Mouse (Mus musculus): Measurements from ENCODE around the gene Uqcrh. TPM values are rescaled to one million over a fixed set of nuclear protein-coding genes. Genes with fewer than 3 reads are reported as not detected.

Gene Uqcrh
- total RNA-seq (2014; rRNA removed) (186 and 220 TPM in 2 replicates), polyA plus RNA-seq (2015; fragmentation: Nextera tagmentation; extraction: Ambion mirVana) (559 and 586 TPM in 2 replicates)

GRCm38 (mm10) chr4:116074861-116075620, at the start of gene Uqcrh, which contains the start of gene Lrrc41:
Uqcrh (minus strand) TSS chr4:116075071.
Lrrc41 (plus strand) TSS chr4:116075269.
- ATAC-seq = peak; percentile 96
- WGBS = under 1% methylated on average over 55 of the region's 55 CpGs
- H3K36me3 ChIP-seq (ENCODE audit: insufficient read depth, low read length) = peaks cover 4% of the 10 kb centered on the region; the same call in 1 of the 2 replicates
- peak; percentile 42 for TF ChIP-seq CTCF (IDR thresholded peaks at IDR 0.05; ENCODE audit: low read depth)
- H3K4me3 ChIP-seq (ENCODE audit: low read length) = peak within 1 kb of the TSS; percentile 90
- no peaks in the 10 kb centered on the region for H3K9me3 ChIP-seq (ENCODE audit: low read length)
- peak; percentile 98 for DNase-seq (ENCODE audit: low spot score)
- H3K4me2 ChIP-seq (ENCODE audit: low read depth, low read length) = peak within 1 kb of the TSS; percentile 73
- peak within 1 kb of the TSS; percentile 97 for H3K9ac ChIP-seq (replicated peaks; ENCODE audit: low read length)
- H3K27me3 ChIP-seq (ENCODE audit: insufficient read depth, low read length) = no peaks in the 10 kb centered on the region
- peaks cover 25% of the 10 kb centered on the region for H3K4me1 ChIP-seq (ENCODE audit: insufficient read depth, low read length)
- H3K27ac ChIP-seq = peak within 1 kb of the TSS; percentile 97

DNA sequence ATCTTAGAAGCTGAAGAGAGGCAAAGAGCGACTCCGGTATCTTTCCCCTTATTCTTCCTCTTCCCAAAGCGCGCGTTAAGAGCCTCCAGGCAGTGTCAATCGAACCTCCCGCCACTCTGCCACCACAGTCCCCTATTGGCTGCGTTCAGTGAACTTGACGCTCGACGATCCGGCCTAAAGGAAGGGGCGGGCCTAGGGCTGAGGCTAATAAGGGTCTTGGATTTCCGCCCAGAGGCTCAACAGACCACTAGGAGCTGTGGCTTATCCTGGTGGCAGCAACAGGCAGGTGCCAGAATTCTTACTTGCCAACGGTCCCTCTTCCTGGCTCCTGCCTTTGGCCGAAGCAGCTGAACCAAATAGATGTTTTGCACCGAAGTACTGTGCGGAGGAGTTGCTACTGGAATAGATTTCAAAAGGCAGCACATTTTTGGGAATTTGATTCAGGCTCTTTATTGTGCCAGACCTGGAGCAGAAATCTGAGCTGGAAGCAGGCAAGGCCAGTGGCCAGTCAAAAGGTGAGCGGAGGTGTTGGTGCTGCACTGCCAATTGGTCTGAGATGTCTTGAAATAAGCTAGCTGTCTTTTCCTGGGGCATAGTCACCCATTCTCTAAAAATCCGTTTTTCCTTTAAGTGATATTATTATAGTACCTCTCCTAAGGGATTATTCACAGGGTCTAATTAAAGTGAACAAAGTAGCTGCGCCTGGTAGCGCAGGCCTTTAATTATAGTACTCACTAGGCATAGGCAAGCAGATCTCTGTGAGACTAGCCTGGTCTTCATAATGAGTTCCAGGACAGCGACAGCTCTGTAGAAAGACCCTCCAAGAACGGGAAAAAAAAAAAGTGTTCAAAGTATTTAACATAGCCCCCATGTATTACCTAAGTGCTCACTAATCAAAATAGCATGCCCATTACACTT, 49.0 kb upstream of the Uqcrh start, which contains the start of the genes Rad54l and Pomgnt1:
TSS of gene Rad54l (minus strand) at position 89 of the 918 bp plus-strand sequence.
TSS of gene Pomgnt1 (plus strand) at position 239 of the 918 bp plus-strand sequence.
- Histone ChIP-seq H3K27me3 (ENCODE audit: insufficient read depth, low read length) (no peaks in the 10 kb centered on the region), H3K36me3 (ENCODE audit: insufficient read depth, low read length) (no peaks in the 10 kb centered on the region), H3K4me2 (ENCODE audit: low read depth, low read length) (peak within 1 kb of the TSS; percentile 72), H3K9ac (replicated peaks; ENCODE audit: low read length) (peak within 1 kb of the TSS; percentile 51), H3K27ac (peak within 1 kb of the TSS; percentile 41; the same call in 1 of the 2 replicates), H3K4me3 (ENCODE audit: low read length) (peak within 1 kb of the TSS; percentile 50), H3K9me3 (ENCODE audit: low read length) (no peaks in the 10 kb centered on the region), H3K4me1 (ENCODE audit: insufficient read depth, low read length) (0 out of 2 replicates have a peak, but pooled peaks cover 6% of the 10 kb centered on the region)
- 4% methylated on average over 24 of the region's 24 CpGs for WGBS
- peak; percentile 66 for TF ChIP-seq CTCF (IDR thresholded peaks at IDR 0.05; ENCODE audit: low read depth)
- DNase-seq (ENCODE audit: low spot score) (peak; percentile 97), ATAC-seq (peak; percentile 98)

DNA sequence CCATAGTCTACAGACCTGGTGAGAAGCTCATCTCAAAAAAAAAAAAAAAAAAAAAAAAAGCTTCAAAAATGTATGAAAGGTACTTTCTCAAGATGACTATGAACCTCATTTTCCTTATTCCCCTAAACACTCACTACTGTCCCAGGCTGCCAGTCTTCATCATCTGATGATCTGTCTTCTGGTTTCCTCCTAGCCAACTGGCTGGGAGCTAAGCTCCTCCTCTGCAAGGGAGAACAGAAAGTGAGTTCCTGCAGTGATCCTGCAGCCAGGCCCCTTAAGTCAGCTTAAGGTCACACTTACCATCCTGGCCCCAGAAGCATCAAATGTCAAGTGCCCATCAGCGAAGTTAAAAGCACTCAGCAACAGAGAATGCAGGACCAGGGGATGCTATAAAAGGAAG, 47.9 kb upstream of the Uqcrh start:
- Histone ChIP-seq H3K27me3 (ENCODE audit: insufficient read depth, low read length) (no peaks in the 10 kb centered on the region), H3K4me3 (ENCODE audit: low read length) (peak overlapping the region; percentile 50), H3K4me2 (ENCODE audit: low read depth, low read length) (peak overlapping the region; percentile 72), H3K9me3 (ENCODE audit: low read length) (no peaks in the 10 kb centered on the region), H3K4me1 (ENCODE audit: insufficient read depth, low read length) (0 out of 2 replicates have a peak, but pooled peaks cover 6% of the 10 kb centered on the region), H3K9ac (replicated peaks; ENCODE audit: low read length) (peak overlapping the region; percentile 51), H3K27ac (no peak overlapping the region), H3K36me3 (ENCODE audit: insufficient read depth, low read length) (no peaks in the 10 kb centered on the region)
- WGBS = 3% methylated on average over 1 of the region's 1 CpGs
- no peak for ATAC-seq
- TF ChIP-seq CTCF (IDR thresholded peaks at IDR 0.05; ENCODE audit: low read depth) = no peak
- no peak for DNase-seq (ENCODE audit: low spot score)

DNA sequence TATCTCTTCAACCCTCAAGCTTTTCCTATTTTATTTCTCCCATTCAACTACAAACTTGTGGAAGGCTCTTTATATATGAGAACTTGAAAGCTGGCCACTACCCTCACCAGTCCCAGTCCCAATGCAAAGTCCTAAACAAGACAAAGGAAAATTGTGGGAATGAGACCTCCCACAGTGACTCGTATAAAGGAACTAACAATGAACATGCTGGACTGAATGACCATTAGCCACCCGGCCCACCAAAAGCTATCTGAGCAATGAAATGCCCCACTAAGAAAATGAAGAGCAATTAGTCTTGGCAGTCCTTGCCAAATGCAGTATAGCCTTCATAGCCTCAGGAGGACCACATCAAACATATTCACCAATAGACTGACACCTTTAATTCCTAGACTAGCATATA, 36.6 kb upstream of the Uqcrh start:
- no peak overlapping the region for H3K27ac ChIP-seq
- TF ChIP-seq CTCF (IDR thresholded peaks at IDR 0.05; ENCODE audit: low read depth) = no peak
- no peaks in the 10 kb centered on the region for H3K36me3 ChIP-seq (ENCODE audit: insufficient read depth, low read length)
- H3K9ac ChIP-seq (replicated peaks; ENCODE audit: low read length) = no peak overlapping the region
- no peak overlapping the region for H3K4me3 ChIP-seq (ENCODE audit: low read length)
- H3K27me3 ChIP-seq (ENCODE audit: insufficient read depth, low read length) = no peaks in the 10 kb centered on the region
- 37% methylated on average over 2 of the region's 2 CpGs for WGBS
- DNase-seq (ENCODE audit: low spot score) = no peak
- no peaks in the 10 kb centered on the region for H3K4me1 ChIP-seq (ENCODE audit: insufficient read depth, low read length)
- H3K9me3 ChIP-seq (ENCODE audit: low read length) = no peaks in the 10 kb centered on the region
- ATAC-seq = no peak
- no peak overlapping the region for H3K4me2 ChIP-seq (ENCODE audit: low read depth, low read length)

DNA sequence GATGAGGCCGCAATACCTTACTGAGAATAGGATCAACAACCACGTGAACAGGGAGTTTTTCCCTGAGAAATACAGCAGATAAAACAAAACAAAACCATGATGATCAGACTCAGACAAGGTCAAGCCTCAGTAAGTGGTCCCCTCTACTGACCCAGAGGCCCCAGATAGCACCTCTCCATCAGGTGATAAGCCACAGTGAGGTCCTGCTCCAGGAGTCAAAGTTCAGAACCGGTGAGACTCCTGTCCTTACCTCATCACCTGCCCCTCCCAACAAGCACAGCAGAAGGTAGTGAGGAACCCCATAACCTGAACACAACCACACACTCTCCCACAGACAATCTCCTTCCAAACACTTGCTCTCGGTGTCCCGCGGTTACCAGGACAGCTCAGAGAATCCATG, 35.8 kb upstream of the Uqcrh start:
- Histone ChIP-seq H3K4me1 (ENCODE audit: insufficient read depth, low read length) (no peaks in the 10 kb centered on the region), H3K4me3 (ENCODE audit: low read length) (no peak overlapping the region), H3K4me2 (ENCODE audit: low read depth, low read length) (no peak overlapping the region), H3K36me3 (ENCODE audit: insufficient read depth, low read length) (no peaks in the 10 kb centered on the region), H3K27ac (no peak overlapping the region), H3K27me3 (ENCODE audit: insufficient read depth, low read length) (no peaks in the 10 kb centered on the region), H3K9ac (replicated peaks; ENCODE audit: low read length) (no peak overlapping the region), H3K9me3 (ENCODE audit: low read length) (no peaks in the 10 kb centered on the region)
- no peak for TF ChIP-seq CTCF (IDR thresholded peaks at IDR 0.05; ENCODE audit: low read depth)
- ATAC-seq (no peak), DNase-seq (ENCODE audit: low spot score) (no peak)
- WGBS = 96% methylated on average over 6 of the region's 6 CpGs

- H3K4me3 ChIP-seq (ENCODE audit: low read length) = no peak overlapping the region
- DNase-seq (ENCODE audit: low spot score) = no peak
- no peaks in the 10 kb centered on the region for H3K27me3 ChIP-seq (ENCODE audit: insufficient read depth, low read length)
- no peak for ATAC-seq
- no peaks in the 10 kb centered on the region for H3K4me1 ChIP-seq (ENCODE audit: insufficient read depth, low read length)
- H3K27ac ChIP-seq = no peak overlapping the region
- H3K4me2 ChIP-seq (ENCODE audit: low read depth, low read length) = no peak overlapping the region
- TF ChIP-seq CTCF (IDR thresholded peaks at IDR 0.05; ENCODE audit: low read depth) = no peak
- no peaks in the 10 kb centered on the region for H3K9me3 ChIP-seq (ENCODE audit: low read length)
- no peaks in the 10 kb centered on the region for H3K36me3 ChIP-seq (ENCODE audit: insufficient read depth, low read length)
- 96% methylated on average over 5 of the region's 5 CpGs for WGBS
- H3K9ac ChIP-seq (replicated peaks; ENCODE audit: low read length) = no peak overlapping the region
These were observed 30.4 kb upstream of the Uqcrh start for GRCm38 (mm10) chr4:116105278-116105677.
